Mouse (Mus musculus) megakaryocyte, embryonic 14.5 days (primary cell): Measurements from ENCODE around the gene Spaca4.

Source experiments
- FLI1 ChIP-seq: IDR thresholded peaks from 2 replicates; pipeline ENCODE4 v1.6.1; 2012; ENCODE audit warnings: low read length, inconsistent platforms, mixed read lengths
- GATA1 ChIP-seq: IDR thresholded peaks from 3 replicates; pipeline ENCODE4 v1.6.1; 2012; ENCODE audit warnings: mixed read lengths, low read length, inconsistent platforms, borderline replicate concordance

- TF ChIP-seq FLI1 (no peak), GATA1 (no peak; the same call in 2 of the 3 replicates)
These were observed 10.4 kb downstream of the Spaca4 start, which contains the start of gene Rpl18 for GRCm38 (mm10) chr7:45715090-45715708.
